Mouse (Mus musculus) hindbrain, embryonic 11.5 days (tissue): ENCODE results near the gene Best1. TPM values are rescaled to one million over a fixed set of nuclear protein-coding genes. Genes with fewer than 3 reads are reported as not detected.

Source experiments
- ATAC-seq: fragments of 200-750 bp; cut with Nextera tagmentation; 2 replicates; pipeline ENCODE4 v1.8.0; 2017; ENCODE audit warnings: mild to moderate bottlenecking, moderate TSS enrichment, moderate library complexity; ENCODE audit not compliant: low FRiP score
- DNase-seq: peaks from one replicate; pipeline ENCODE4 v3.0.0-alpha.2; 2015; ENCODE audit warnings: low spot score
- H3K27ac ChIP-seq: fragments of 300-500 bp; sonication (generic); 2 replicates; pipeline ENCODE4 v1.5.1; 2014; ENCODE audit warnings: mild to moderate bottlenecking, low read depth, low read length
- H3K27me3 ChIP-seq: fragments of 300-500 bp; sonication (generic); 2 replicates; pipeline ENCODE4 v1.6.1; 2014; ENCODE audit warnings: mild to moderate bottlenecking, low read length, moderate library complexity, mixed read lengths; ENCODE audit not compliant: control insufficient read depth, insufficient read depth
- H3K36me3 ChIP-seq: fragments of 300-500 bp; sonication (generic); 2 replicates; pipeline ENCODE4 v1.6.1; 2014; ENCODE audit warnings: mild to moderate bottlenecking, low read length, moderate library complexity, mixed read lengths; ENCODE audit not compliant: control insufficient read depth, insufficient read depth
- H3K4me1 ChIP-seq: fragments of 300-500 bp; sonication (generic); replicated peaks from 2 replicates; pipeline ENCODE4 v1.6.1; 2014; ENCODE audit warnings: low read length, mixed read lengths; ENCODE audit not compliant: control insufficient read depth, insufficient read depth
- H3K4me2 ChIP-seq: fragments of 300-500 bp; sonication (generic); replicated peaks from 2 replicates; pipeline ENCODE4 v1.6.1; 2014; ENCODE audit warnings: mild to moderate bottlenecking, low read depth, low read length
- H3K4me3 ChIP-seq: fragments of 300-500 bp; sonication (generic); 2 replicates; pipeline ENCODE4 v1.5.1; 2014; ENCODE audit warnings: low read depth, low read length
- H3K9ac ChIP-seq: fragments of 300-500 bp; sonication (generic); 2 replicates; pipeline ENCODE4 v1.6.1; 2014; ENCODE audit warnings: low read depth, low read length
- H3K9me3 ChIP-seq: fragments of 300-500 bp; sonication (generic); 2 replicates; pipeline ENCODE4 v1.6.1; 2016; ENCODE audit warnings: low read length; ENCODE audit not compliant: control insufficient read depth
- whole genome bisulfite sequencing: fragments of 180-500 bp; shearing (Covaris S2); extraction: QIAGEN DNeasy Blood & Tissue Kit; methylation state at CpG from one replicate; pipeline ENCODE4 v1.1.7; 2014; 5-methylcytosine and 5-hydroxymethylcytosine counted together
- polyA plus RNA-seq: library from polyadenylated mRNA; unstranded; fragments of >200 nt; fragmentation: Nextera tagmentation; extraction: Ambion mirVana; gene quantifications from 2 replicates; pipeline ENCODE4 v1.2.1, GENCODE M21; 2014

Gene Best1
- polyA plus RNA-seq, 1 experiment from 2014 or later = 0.91 TPM

- no peak for ATAC-seq
- Histone ChIP-seq H3K4me2 (no peak overlapping the region), H3K36me3 (no peaks in the 10 kb centered on the region), H3K4me3 (no peak overlapping the region), H3K9ac (no peak overlapping the region), H3K27me3 (no peaks in the 10 kb centered on the region), H3K4me1 (no peaks in the 10 kb centered on the region), H3K27ac (no peak overlapping the region), H3K9me3 (no peaks in the 10 kb centered on the region)
- DNase-seq = no peak
- 79% methylated on average over 13 of the region's 13 CpGs for WGBS
Measured at GRCm38 (mm10) chr19:9938824-9939303, 62.6 kb downstream of the Best1 start.

GRCm38 (mm10) chr19:9938156-9938823, 63.1 kb downstream of the Best1 start:
- H3K9me3 ChIP-seq = no peaks in the 10 kb centered on the region
- H3K4me2 ChIP-seq = no peak overlapping the region
- WGBS = 84% methylated on average over 6 of the region's 6 CpGs
- H3K9ac ChIP-seq = no peak overlapping the region
- no peak overlapping the region for H3K4me3 ChIP-seq
- H3K27ac ChIP-seq = no peak overlapping the region
- no peaks in the 10 kb centered on the region for H3K36me3 ChIP-seq
- DNase-seq = no peak
- no peaks in the 10 kb centered on the region for H3K4me1 ChIP-seq
- no peak for ATAC-seq
- H3K27me3 ChIP-seq = no peaks in the 10 kb centered on the region

- H3K4me1 ChIP-seq = no peaks in the 10 kb centered on the region
- 69% methylated on average over 5 of the region's 5 CpGs for WGBS
Measured at GRCm38 (mm10) chr19:9937428-9937827, 64.0 kb downstream of the Best1 start.

GRCm38 (mm10) chr19:9936579-9936978, 64.9 kb downstream of the Best1 start:
- Histone ChIP-seq H3K4me1 (no peaks in the 10 kb centered on the region), H3K27me3 (no peaks in the 10 kb centered on the region), H3K4me3 (no peak overlapping the region), H3K9ac (no peak overlapping the region), H3K9me3 (no peaks in the 10 kb centered on the region), H3K27ac (no peak overlapping the region), H3K4me2 (no peak overlapping the region), H3K36me3 (no peaks in the 10 kb centered on the region)
- ATAC-seq (no peak), DNase-seq (no peak)
- WGBS = 67% methylated on average over 5 of the region's 5 CpGs

More at GRCm38 (mm10) chr19:9937428-9937827, 64.0 kb downstream of the Best1 start:
- Histone ChIP-seq H3K4me2 (no peak overlapping the region), H3K9ac (no peak overlapping the region), H3K9me3 (no peaks in the 10 kb centered on the region), H3K36me3 (no peaks in the 10 kb centered on the region), H3K27ac (no peak overlapping the region), H3K4me3 (no peak overlapping the region), H3K27me3 (no peaks in the 10 kb centered on the region)
- ATAC-seq = no peak
- DNase-seq = no peak

Other genes starting within 250 kb of the Best1 start
- gene Scgb2a2, start 154.1 kb downstream of the Best1 start, polyA plus RNA-seq = not detected in 2 replicates
- 79.7 and 82.6 TPM in 2 replicates for gene Incenp, start 102.1 kb downstream of the Best1 start, polyA plus RNA-seq
- gene Fth1, start 21.0 kb downstream of the Best1 start, polyA plus RNA-seq = 1,301 and 1,416 TPM in 2 replicates
- gene Rab3il1, start within 50 bp of the Best1 start, polyA plus RNA-seq = 35.7 and 35.9 TPM in 2 replicates
- gene Fads3, start 39.9 kb upstream of the Best1 start, polyA plus RNA-seq = 5.7 and 5.8 TPM in 2 replicates
- 62.9 and 63.9 TPM in 2 replicates for gene Fads2, start 100.1 kb upstream of the Best1 start, polyA plus RNA-seq
- gene Fads1, start 181.3 kb upstream of the Best1 start, polyA plus RNA-seq = 139 and 153 TPM in 2 replicates
- gene Tmem258, start 202.4 kb upstream of the Best1 start, polyA plus RNA-seq = 349 and 363 TPM in 2 replicates
- 80.1 and 96.5 TPM in 2 replicates for gene Fen1, start 202.5 kb upstream of the Best1 start, polyA plus RNA-seq
- gene Myrf, start 239.1 kb upstream of the Best1 start, polyA plus RNA-seq = 1.3 and 1.6 TPM in 2 replicates